Comparison of ENCODE assay signal across 7 mouse cellular contexts in genomic region chr1:86313772-86314125, GRCm38 (mm10). TPM values are rescaled to one million over a fixed set of nuclear protein-coding genes. Genes with fewer than 3 reads are reported as not detected.
DNase-seq lines count a peak whose midpoint lies in the region; ATAC-seq lines count a peak whose summit lies in the region.

No protein-coding gene starts in this region.

- DNase-seq in kidney, adult 18-20 months: peak; percentile 63
- DNase-seq in kidney, adult 11 months: no peak
- DNase-seq in ZHBTc4 (ENCODE audit: low read depth, low spot score): peak; percentile 22
- peak; percentile 71 to 74 for DNase-seq in kidney, postnatal 4 days
- DNase-seq in thymus, postnatal 0 days (ENCODE audit: low spot score): peak; percentile 22
- no peak for DNase-seq in left cerebral cortex, adult 11 months (ENCODE audit: low spot score)

- peak; percentile 33; the same call in 1 of the 2 replicates for ATAC-seq in granulocyte monocyte progenitor cell, adult 5-6 weeks (replicated peaks; ENCODE audit: poor library complexity, severe bottlenecking)

RNA-seq across cellular contexts. Expression of gene B3gnt7, which starts 11.1 kb away (rescaled TPM):
- 1.0 and 3.9 TPM in 2 replicates for total RNA-seq in granulocyte monocyte progenitor cell, adult 5-6 weeks (2014; fragmentation: Nextera tagmentation)
- 0.30 and 0.98 TPM in 2 replicates for total RNA-seq in granulocyte monocyte progenitor cell, adult 5-6 weeks (2017)
- polyA plus RNA-seq in thymus, postnatal 0 days (2015; fragmentation: Nextera tagmentation; extraction: Ambion mirVana): 0.66 and 0.98 TPM in 2 replicates

RNA-seq across cellular contexts. Expression of gene Ncl, which starts 45.5 kb away (rescaled TPM):
- total RNA-seq in granulocyte monocyte progenitor cell, adult 5-6 weeks (2014; fragmentation: Nextera tagmentation): 715 and 728 TPM in 2 replicates
- total RNA-seq in granulocyte monocyte progenitor cell, adult 5-6 weeks (2017): 917 and 958 TPM in 2 replicates
- polyA plus RNA-seq in thymus, postnatal 0 days (2015; fragmentation: Nextera tagmentation; extraction: Ambion mirVana): 458 and 464 TPM in 2 replicates

Comparison
In these comparisons a context has a peak if more than half of its experiments do, and no peak if none do; other contexts are left out.
1. DNase-seq: peak in kidney, adult 18-20 months (single experiment), ZHBTc4 (single experiment), kidney, postnatal 4 days (2 of 2) and thymus, postnatal 0 days (single experiment); none in kidney, adult 11 months (single experiment) and left cerebral cortex, adult 11 months (single experiment).